Mouse (Mus musculus) right cerebral cortex, adult 2 months (tissue): ENCODE measurements around the gene Chrng.

Experiments
- DNase-seq, 2 experiments: peaks; one replicate each; pipeline ENCODE4 v3.0.0; 2021 to 2022; ENCODE audit warnings: low spot score in 2 of 2

The Chrng gene

DNA sequence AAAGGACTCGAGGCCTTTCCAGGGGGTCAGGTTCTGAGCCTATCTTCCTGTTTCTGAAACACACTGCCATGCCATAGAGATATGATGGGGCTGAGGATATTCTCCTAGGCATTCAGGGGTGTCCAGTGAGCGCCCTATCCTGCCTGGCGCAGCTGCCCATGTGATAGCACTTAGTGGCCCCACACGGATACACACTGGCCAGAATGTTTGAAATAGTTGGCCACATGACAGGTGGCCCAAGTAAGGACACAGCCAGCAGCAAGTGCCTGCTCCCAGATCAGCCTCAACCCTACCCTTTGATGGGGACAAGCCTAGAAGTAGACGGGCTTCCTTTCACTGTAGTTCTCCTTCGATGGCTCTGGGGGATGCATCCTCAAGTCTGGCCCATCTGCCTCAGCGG, at the start of gene Chrng:
TSS of gene Chrng (plus strand) at position 193 of the 400 bp plus-strand sequence.
- no peak for DNase-seq

DNA sequence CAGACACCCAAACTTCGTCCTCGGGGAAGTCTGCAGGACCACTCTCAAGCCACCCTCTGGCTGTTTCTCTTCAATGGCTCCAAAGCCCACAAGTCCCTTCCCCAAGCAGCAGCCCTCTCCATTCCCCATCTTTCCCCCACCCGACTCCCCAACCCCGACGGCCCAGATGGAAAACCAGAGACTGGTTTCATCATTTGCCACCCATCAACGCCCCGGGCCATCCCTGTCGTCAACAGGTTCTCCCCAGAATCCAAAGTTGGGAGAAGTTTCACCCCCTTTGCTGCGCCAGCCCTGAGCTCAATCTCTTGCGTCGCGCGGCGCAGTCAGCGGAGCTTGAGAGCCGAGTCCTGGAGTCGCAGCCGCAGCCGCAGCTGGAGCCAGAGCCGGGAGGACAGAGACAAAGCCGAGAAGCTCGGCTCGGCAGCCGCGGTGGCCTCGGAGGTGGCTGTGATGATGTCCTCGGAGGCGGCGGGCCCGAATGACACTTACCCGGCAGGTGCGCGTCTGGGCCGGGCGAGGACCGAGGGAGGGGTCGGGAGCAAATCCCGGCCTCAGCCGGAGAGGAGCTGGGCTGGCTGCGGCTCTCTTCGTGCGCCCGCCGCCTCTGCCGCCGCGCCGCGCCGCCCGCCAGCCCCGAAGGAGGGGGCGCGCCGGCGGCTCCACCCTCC, 48.8 kb upstream of the Chrng start:
- DNase-seq, result no peak

DNA sequence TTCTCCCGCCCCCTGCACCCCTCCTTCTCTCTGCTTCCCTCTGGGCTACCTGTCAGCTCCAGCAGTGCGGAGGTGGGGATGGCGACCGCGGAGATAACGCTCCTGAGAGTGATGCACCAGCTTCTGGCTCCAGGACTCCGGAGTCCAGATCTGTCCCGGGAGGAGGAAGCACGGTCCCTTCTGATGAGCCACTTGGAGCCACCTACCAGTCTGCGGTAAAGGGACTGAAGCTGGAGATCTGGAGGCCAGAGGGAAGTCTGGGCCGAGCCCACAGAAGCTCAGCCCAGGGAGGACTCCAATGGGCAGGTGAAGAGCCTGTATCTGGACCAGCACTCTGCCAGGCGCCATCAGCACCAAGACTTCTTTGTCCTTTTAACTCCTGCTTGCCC, 48.3 kb upstream of the Chrng start, which contains the start of gene Ecel1:
TSS of gene Ecel1 (minus strand) at position 323 of the 389 bp plus-strand sequence.
- no peak for DNase-seq

DNA sequence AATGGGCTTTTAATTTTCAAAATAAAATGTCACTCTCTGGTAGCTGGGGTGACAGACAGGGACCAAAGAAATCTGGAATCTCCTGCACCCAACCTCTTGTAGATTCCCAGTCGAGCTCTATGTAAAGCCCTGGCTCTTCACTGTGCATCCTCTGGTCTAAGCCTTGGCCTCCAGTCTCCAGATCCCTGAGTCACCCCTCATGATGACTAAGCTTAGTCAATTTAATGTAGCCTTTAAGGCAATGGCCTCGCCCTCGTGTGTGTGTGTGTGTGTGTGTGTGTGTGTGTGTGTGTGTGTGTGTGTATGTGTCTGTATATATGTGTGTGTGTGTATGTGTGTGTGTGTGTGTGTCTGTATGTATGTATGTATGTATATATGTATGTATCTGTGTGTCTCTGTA, 45.1 kb upstream of the Chrng start:
- DNase-seq, result no peak

DNA sequence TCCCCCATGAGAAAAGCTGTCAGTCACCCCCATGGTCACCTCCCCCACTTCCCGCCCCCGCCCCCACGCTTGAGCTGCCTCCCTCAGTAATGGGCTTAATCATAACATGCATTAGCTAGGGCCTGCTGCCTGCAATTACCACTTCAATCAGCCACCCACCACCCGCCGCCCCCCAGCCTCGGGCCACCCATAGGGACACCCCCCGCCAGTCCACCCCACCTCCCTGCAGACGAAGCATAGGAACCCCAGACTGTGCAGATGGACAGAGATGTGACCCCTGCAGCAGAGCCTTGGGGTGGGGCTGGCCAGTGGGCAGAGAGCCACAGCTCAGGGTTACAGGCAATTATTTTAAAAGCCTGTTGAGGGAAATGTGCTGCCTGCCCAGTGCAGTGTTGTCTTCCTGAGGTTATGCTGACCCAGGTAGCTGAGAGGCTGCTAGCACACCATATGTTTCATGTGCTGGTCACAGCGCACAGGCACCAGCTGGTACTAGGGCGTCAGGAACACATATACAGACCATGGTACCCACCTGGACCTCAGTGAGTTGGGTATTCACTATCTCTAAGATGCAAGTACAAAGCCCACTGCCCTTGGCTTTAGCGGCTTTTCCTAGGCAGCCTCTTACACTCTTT, 40.2 kb upstream of the Chrng start:
- no peak for DNase-seq

DNA sequence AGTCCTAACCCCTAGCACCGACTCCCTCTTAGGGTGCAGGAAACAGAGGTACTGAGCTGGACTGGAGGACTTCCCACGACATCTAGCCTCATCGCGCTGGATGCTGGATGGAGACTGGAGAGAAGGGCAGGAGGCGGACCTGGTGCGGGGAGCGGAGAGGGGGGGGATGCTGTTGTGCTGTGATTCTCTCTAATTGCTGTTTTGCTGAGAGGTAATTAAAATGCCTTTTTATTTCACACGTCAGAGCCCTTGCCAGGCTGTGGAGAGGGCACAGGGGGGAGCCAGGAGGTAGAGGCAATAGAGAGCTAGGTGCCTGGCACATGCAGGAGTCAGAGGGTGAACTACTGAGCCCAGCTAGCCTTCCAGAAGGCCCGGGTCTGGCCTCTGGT, 39.7 kb upstream of the Chrng start:
- no peak for DNase-seq

DNA sequence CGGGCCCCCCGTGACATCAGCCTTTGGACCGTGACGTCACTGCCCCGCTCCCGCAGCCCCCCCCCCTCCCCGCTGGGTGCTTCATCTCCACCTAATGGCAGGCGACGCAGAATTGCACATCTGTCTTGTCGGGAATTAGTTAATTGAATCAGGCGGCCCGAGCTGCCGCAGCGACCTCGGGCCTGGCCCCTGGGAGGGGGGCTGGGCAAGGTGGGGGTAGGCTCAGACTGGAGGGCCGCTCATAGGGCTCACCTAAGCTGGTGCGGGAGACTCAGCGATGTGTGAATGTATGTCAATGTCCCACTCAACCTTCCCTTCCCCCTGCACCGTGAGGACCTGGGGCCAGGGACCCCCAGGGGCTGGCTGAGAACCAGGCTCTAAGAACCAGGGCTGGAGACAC, 34.0 kb upstream of the Chrng start:
- no peak for DNase-seq

DNA sequence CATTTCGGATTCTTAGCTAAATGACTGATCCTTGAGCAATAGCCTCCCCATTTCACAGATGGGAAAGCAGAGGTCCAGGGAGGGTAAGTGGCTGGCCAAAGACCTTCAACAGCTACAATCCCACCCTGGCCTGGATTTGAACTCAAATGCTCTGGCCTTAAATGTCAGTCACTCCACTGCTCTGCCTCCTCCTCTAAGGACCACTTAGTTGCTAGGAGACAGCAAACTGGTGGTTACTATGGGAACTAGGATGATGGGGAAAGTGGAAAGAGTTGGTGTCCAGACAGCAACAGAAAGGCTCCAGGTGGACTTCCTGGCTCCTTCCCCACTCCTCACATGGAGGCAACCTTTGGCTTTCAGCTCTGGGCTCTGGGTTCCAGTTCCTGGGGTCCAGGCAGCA, 33.1 kb upstream of the Chrng start:
- DNase-seq, result no peak

DNA sequence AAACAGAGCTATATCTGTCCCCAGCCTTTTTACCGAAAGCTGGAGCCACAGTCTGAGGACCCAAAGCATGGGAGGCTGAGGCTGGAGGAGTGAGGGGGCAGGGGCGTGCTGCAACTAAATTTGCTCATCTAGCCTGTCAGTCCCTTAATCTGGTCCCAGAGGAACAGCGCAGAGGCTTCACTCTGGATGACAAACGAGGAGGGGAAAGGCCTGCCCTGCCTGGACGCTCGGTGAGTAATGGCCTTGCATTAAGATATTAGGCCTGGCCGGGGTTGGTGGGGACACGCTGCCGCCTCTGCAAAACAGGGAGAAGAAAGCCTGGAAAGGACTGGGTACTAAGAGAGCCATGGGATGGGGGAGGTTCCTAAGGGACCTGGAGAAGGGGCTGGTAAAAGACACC, 32.1 kb upstream of the Chrng start:
- no peak for DNase-seq

DNA sequence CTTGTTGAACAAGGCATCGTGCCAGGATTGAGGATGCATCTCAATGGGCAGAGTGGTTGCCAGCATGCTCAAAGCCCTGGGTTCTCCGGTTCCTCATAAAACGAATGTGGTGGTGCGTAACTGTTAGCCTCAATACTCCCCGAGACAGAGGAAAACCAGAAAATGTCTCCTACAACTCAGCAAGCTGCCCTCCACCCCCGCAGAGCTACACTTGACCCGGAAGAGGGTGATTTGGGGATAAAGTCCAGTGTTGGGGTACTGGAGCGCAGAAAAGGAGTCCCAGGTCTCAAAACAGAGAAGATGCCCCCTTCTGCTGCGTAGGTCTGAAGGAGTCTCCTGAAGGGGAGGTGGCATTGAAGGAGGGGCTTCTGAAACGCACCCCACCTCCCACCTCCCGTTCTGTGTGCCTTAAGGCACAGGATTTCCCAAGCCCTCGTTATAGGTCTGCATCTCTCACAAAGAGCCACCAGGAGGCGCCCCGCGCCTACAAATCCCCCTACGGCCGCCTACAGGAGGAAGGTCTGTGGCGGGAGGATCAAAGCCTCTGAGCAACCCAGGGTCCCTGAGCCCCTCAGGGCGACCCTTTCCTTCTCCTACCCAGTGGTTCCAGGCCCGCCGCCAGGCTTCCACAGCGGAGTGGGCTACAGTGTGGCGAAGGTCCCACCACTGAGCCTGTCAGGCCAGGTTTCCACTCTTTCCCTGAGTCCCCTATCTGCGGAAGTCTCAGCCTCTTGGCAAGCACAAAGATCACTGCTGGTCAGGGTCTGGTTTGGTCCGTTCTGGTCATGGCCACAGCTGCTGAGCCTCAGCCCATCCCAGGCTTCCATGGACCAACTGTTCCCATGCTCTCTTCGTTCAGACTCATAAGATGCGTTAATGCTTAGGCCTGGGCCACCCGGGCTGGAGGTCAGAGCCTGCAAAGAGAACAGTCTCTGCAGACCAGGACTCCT, 30.2 kb upstream of the Chrng start:
- DNase-seq, result peak; percentile 52

DNA sequence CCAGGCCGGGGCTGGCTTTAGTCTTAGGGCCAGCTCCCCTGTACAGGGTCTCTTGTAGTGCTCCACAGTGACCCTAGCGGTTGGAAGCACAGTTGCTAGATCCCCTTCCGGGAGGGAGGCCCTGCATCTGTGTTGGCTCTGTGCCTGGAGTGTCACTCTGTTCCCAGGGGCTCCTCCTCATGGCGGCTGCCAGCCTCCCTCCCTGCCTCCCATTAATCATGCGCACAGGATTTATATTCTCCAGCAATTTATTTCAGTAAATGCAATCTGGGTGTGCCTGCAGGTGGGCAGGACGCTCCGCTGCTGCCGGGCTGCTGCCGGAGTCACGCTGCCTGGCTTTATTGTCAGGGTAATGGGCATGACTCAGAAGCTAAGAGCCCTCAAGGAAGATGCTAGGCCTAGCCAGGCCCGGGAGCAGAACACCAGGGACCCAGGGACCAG, 28.6 kb upstream of the Chrng start:
- peak; percentile 52 to 60 for DNase-seq

DNA sequence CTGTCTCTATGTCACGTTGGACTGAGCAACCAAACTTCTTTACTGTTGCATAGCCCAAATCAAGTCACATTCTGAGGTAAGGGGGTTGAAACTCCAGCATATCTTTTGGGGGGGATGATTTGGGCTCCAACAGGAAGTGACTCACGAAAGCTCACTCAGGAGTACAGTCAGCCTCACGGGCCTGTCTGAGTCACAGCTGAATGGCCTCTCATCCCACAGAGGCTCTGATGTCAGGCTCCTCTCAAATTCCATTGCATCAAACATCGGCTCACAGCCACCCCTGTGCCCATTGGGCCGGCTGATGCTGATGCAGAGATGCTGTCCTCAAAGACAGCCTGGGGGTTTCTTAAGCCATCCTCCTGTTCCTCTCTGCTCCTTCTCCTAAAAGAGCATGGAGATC, 23.6 kb upstream of the Chrng start:
- peak in 1 of 2 experiments; percentile 48 for DNase-seq

DNA sequence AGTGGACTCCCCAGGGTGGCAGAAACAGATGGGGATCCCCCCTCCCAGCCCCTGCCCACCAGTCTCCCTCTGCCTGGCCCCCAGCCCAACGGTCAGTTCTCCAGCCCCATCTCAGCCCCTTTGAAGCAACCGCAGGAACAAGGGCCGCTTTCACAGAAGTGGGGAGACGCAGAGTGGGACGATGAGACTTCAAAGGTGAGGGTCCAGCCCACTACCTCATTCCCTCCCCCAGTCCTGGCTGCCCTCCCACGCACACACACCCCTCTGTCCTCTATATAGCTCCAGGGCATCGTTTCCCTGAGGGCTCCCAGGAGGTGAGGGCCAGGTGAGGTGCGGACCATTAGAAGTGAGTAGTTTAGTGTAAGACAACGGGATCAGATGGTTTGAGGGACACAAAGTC, 21.4 kb upstream of the Chrng start, which contains the start of gene Prss56:
TSS of gene Prss56 (plus strand) at position 301 of the 400 bp plus-strand sequence.
- DNase-seq, result no peak

DNA sequence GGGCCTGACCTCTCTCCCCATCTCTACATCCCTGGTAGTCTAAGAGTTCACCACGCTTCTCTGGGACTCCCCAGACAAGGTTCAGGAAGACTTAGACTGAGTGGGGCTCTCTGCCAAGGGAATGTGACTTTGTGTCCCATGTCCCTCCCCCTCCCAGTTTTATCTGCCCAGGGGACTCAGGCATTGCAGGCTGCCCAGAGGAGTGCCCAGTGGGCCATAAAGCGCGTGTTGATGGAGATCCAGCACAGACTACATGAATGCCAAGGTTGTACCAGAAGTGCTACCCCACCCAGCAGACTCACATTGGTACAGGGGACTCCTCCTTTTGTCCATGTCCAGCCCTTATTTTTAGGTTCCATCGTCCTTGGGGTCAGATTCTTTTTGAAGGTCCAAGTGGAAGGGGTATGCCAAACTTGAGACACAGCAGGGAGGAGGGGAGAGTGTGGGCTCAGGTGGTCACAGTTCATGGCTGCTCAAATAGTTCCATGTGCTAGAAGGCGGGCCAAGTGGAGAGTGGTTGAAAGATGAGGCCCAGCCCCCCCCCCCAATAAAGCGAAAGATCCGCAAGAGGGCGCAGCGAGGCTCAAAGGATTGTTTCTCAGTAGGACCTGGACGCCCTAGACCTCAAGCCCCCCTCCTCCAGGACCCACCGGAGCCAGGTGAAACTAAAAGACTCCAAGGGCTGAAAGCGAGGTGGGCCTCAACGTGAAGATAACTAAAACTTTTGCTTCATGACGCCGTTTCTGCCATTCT, 20.3 kb upstream of the Chrng start:
- DNase-seq, result no peak

DNA sequence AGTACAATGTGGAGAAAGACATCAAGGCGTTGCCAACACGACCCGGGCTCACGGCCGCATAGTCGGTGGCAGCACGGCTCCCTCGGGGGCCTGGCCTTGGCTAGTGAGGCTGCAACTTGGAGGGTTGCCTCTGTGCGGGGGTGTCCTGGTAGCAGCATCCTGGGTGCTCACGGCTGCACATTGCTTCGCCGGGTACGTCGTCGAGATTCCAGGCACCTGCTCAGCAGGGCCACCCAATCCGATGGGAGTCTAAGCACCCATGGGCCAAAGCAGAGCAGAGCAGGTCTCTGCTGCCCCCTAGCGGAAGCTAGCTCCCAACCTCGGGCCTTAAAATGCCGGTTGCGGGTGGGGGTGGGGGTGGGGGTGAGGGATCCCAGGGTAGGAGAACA, 19.7 kb upstream of the Chrng start:
- peak; percentile 74 to 77 for DNase-seq

DNA sequence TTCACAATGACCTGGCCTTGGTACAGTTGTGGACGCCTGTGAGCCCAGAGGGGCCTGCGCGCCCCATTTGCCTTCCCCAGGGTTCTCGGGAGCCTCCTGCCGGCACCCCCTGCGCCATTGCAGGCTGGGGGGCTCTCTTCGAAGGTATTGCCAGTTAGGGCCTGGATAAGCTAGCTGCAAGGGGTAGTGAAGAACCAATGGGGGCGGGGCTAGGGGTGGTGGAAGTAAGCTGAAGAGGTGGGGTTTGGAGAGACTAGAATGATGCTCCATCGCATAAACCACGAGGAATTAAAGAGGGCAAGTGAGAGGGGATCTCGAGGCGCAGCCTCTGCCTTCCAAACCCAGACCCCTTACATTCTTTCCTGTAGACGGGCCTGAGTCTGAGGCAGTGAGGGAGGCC, 18.9 kb upstream of the Chrng start:
- DNase-seq, result no peak

DNA sequence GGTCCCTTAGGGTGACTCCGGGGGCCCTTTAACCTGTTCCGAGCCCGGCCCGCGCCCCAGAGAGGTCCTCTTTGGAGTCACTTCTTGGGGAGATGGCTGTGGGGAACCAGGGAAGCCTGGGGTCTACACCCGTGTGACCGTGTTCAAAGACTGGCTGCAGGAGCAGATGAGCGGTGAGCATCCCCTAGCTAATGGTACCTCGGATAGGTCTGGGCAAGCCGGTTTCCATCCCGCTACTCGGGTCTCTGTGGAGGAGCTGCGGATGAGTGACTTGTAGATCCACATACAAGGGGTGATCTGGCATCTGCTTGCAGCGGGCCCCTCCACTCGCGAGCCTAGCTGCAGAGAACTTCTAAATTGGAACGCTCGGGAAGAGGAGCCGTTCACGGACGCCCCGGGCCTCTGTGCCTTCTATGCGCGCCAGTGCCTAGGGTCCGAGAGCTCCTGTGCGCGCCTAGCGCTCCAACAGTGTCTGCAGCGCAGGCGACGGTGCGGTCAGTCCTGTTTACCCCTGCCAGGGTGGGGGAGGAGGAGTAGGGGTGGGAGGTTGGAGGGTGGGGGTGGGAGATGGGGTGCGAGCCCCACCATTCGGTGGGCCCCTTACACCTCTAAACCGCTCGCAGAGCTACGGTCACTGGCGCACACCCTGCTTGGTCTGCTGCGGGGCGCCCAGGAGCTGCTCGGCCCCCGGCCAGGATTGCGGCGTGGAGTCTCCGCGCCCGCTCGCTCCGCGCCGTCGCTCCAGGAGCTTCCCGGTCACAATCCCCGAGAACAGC, 18.0 kb upstream of the Chrng start:
- no peak for DNase-seq

DNA sequence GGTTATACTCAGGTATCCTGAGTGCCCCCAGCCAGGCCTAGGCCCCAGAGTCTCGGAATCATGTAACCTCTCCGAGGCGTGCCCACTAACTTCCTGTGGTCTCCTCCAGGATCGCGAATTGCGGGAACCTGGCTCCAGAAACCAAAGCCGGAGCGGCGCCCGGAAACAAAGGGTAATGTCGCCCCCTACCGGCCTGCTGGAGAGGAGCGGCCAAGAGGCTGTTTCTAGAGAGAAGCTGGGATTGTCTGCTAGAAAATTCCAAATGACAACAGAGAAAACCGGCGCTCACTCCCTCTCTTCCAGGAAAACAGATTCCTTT, 17.5 kb upstream of the Chrng start:
- DNase-seq, result peak; percentile 75 to 81

DNA sequence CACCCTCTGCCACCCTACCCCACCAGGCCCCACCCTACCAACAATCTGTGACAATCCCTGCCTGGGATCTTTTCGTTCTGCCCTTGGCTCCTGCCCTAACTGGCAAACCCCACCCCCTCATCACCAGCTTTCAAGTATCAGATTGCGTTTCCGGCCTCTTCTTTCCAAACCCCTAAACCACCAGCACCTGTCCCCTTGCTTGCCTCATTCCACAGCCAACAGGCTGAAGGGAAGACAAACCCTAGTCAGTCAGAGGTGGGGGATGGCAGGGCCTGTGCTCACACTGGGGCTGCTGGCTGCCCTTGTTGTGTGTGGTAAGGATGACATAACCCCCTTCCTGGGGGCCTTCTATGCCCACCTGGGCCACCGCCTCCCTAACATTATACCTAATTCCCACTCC, 14.0 kb upstream of the Chrng start, which contains the start of gene Chrnd:
TSS of gene Chrnd (plus strand) at position 179 of the 400 bp plus-strand sequence.
- no peak for DNase-seq

DNA sequence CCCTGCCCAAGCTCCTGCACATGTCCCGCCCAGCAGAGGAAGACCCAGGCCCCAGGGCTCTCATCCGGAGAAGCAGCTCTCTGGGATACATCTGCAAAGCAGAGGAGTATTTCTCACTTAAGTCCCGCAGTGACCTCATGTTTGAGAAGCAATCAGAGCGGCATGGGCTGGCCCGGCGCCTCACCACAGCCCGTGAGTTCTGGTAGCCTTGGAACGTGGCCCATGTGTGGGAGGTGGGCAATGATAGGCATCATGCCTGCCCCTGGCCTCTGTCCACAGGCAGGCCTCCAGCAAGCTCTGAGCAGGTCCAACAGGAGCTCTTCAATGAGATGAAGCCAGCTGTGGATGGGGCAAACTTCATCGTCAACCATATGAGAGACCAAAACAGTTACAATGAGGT, 7.2 kb upstream of the Chrng start:
- DNase-seq, result no peak
